ENCODE assay signal across 9 mouse cellular contexts in the genomic region with DNA sequence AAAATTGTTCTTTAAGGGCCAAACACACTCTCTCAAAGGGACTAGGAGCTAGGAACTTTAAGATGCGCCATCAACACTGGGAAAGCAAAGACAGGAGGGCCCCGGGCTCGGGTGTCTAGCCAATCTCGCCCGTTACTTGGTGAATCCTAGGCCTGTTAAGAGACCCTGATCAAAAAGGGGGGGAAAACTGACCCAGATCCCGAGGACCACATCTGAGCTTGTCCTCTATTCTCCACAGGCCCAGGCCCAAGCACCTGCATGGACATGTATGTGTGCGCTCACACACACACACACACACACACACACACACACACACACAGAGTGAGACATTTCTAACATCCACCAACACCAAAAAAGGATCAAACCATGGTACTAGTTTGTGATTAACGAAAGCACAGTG. TPM values are rescaled to one million over a fixed set of nuclear protein-coding genes. Genes with fewer than 3 reads are reported as not detected.
DNase-seq lines count a peak whose midpoint lies in the region; ATAC-seq and TF ChIP-seq lines count a peak whose summit lies in the region.
"Had no signal": no experiment of that assay in that cellular context is flagged by ENCODE, and none has a peak within 500 bp of the region (broad histone marks: within the 10 kb centered on the region; RNA-seq: fewer than 3 reads in every experiment).

No protein-coding gene starts in this region.

- intact Hi-C loops in heart, postnatal 36 days (cut with DNase I): no loop called here

- peak overlapping the region; percentile 76 for H3K4me2 ChIP-seq in heart, embryonic 11.5 days
- peak overlapping the region; percentile 78 for H3K4me2 ChIP-seq in limb, embryonic 12.5 days
- H3K4me2 ChIP-seq in stomach, postnatal 0 days (replicated peaks; ENCODE audit: low read depth): peak overlapping the region; percentile 15; the same call in 1 of the 2 replicates

- H3K27me3 ChIP-seq in heart, embryonic 11.5 days (ENCODE audit: control insufficient read depth, insufficient read depth, low read length): no peaks in the 10 kb centered on the region
- H3K27me3 ChIP-seq in thymus, adult 2 months (ENCODE audit: control insufficient read depth, insufficient read depth, low read length): no peaks in the 10 kb centered on the region
- no peaks in the 10 kb centered on the region for H3K27me3 ChIP-seq in limb, embryonic 12.5 days
- no peaks in the 10 kb centered on the region for H3K27me3 ChIP-seq in stomach, postnatal 0 days (ENCODE audit: control insufficient read depth, insufficient read depth, low read length)

- TF ChIP-seq EP300 in stomach, postnatal 0 days (optimal IDR thresholded peaks at IDR 0.05): no peak

- TF ChIP-seq CTCF in thymus, adult 2 months (IDR thresholded peaks at IDR 0.05; ENCODE audit: borderline replicate concordance, control insufficient read depth, extremely low read depth, insufficient read depth, low read length, poor library complexity): no peak
- TF ChIP-seq CTCF in stomach, postnatal 0 days (IDR thresholded peaks at IDR 0.05; ENCODE audit: low read depth): no peak

- peak overlapping the region; percentile 52 for H3K9ac ChIP-seq in heart, embryonic 11.5 days (ENCODE audit: low read depth, low read length)
- no peak overlapping the region for H3K9ac ChIP-seq in limb, embryonic 12.5 days (replicated peaks)
- no peak overlapping the region for H3K9ac ChIP-seq in stomach, postnatal 0 days (ENCODE audit: low read length)

- H3K4me3 ChIP-seq in heart, embryonic 11.5 days (ENCODE audit: low read depth, low read length): peak overlapping the region; percentile 97
- H3K4me3 ChIP-seq in thymus, adult 2 months (ENCODE audit: control insufficient read depth, insufficient read depth, low read length): peak overlapping the region; percentile 18
- peak overlapping the region; percentile 25 for H3K4me3 ChIP-seq in limb, embryonic 12.5 days (replicated peaks)
- no peak overlapping the region for H3K4me3 ChIP-seq in stomach, postnatal 0 days (ENCODE audit: low read depth, low read length)
- H3K4me3 ChIP-seq: layer of hippocampus, adult 2 months had no signal

- no peak for TF ChIP-seq POLR2A in thymus, adult 2 months (IDR thresholded peaks at IDR 0.05; ENCODE audit: control insufficient read depth, extremely low read depth, insufficient read depth, low read length, poor library complexity)

- H3K36me3 ChIP-seq in heart, embryonic 11.5 days (ENCODE audit: control insufficient read depth, insufficient read depth, low read length): peaks cover 5% of the 10 kb centered on the region; the same call in 1 of the 2 replicates
- H3K36me3 ChIP-seq in thymus, adult 2 months (ENCODE audit: control insufficient read depth, insufficient read depth, low read length): peaks cover 21% of the 10 kb centered on the region
- peaks cover 20% of the 10 kb centered on the region for H3K36me3 ChIP-seq in limb, embryonic 12.5 days
- no peaks in the 10 kb centered on the region for H3K36me3 ChIP-seq in stomach, postnatal 0 days (ENCODE audit: control insufficient read depth, insufficient read depth, low read length)

- WGBS in heart, embryonic 11.5 days (ENCODE audit: insufficient replicate concordance): 79% methylated on average over 8 of the region's 8 CpGs
- 84% methylated on average over 8 of the region's 8 CpGs for WGBS in thymus, adult 2 months
- 84% methylated on average over 8 of the region's 8 CpGs for WGBS in limb, embryonic 12.5 days
- 67% methylated on average over 8 of the region's 8 CpGs for WGBS in stomach, postnatal 0 days

- H3K4me1 ChIP-seq in heart, embryonic 11.5 days (ENCODE audit: control insufficient read depth, insufficient read depth, low read length): peaks cover 17% of the 10 kb centered on the region
- peaks cover 9% of the 10 kb centered on the region for H3K4me1 ChIP-seq in thymus, adult 2 months (replicated peaks; ENCODE audit: control insufficient read depth, insufficient read depth, low read length)
- peaks cover 30% of the 10 kb centered on the region for H3K4me1 ChIP-seq in limb, embryonic 12.5 days (replicated peaks)
- no peaks in the 10 kb centered on the region for H3K4me1 ChIP-seq in stomach, postnatal 0 days (replicated peaks; ENCODE audit: control insufficient read depth, insufficient read depth)

- no peaks in the 10 kb centered on the region for H3K9me3 ChIP-seq in heart, embryonic 11.5 days (replicated peaks; ENCODE audit: control insufficient read depth, low read length)
- H3K9me3 ChIP-seq in limb, embryonic 12.5 days: no peaks in the 10 kb centered on the region
- no peaks in the 10 kb centered on the region for H3K9me3 ChIP-seq in stomach, postnatal 0 days (ENCODE audit: control insufficient read depth, low read length)

- no peak for DNase-seq in heart, postnatal 36 days
- DNase-seq in thymus, adult 2 months: no peak
- DNase-seq in thymus, postnatal 36 days: no peak
- no peak for DNase-seq in stomach, postnatal 0 days (ENCODE audit: low spot score)
- DNase-seq in layer of hippocampus, adult 8-10 months (ENCODE audit: low spot score in 2 of 2): no peak
- no peak for DNase-seq in cerebellum, adult 8-10 months

- no peak overlapping the region for H3K27ac ChIP-seq in heart, embryonic 11.5 days (ENCODE audit: low read depth, low read length)
- H3K27ac ChIP-seq in thymus, adult 2 months (ENCODE audit: control insufficient read depth, insufficient read depth, low read length): no peak overlapping the region
- no peak overlapping the region for H3K27ac ChIP-seq in limb, embryonic 12.5 days
- H3K27ac ChIP-seq in stomach, postnatal 0 days (replicated peaks): no peak overlapping the region
- H3K27ac ChIP-seq: layer of hippocampus, adult 2 months had no signal

- ATAC-seq in heart, embryonic 11.5 days (replicated peaks; ENCODE audit: insufficient number of reproducible peaks, low FRiP score, low TSS enrichment): no peak
- ATAC-seq in limb, embryonic 12.5 days (ENCODE audit: insufficient number of reproducible peaks, insufficient read depth, low FRiP score, low TSS enrichment, low read depth): no peak
- ATAC-seq in stomach, postnatal 0 days (ENCODE audit: low FRiP score, low TSS enrichment): no peak

RNA-seq across cellular contexts. Expression of a gene that starts 2.8 kb away (rescaled TPM):
- 44.5 and 52.6 TPM in 2 replicates for polyA plus RNA-seq in heart, embryonic 11.5 days (2014; fragmentation: Nextera tagmentation; extraction: Ambion mirVana)
- total RNA-seq in heart, postnatal 36 days (2021): 1 to 10 TPM; 2.7 to 3.2 TPM
- polyA plus RNA-seq in thymus, adult 2 months (2012; rRNA removed): 19.1 and 29.7 TPM in 2 replicates
- 50.5 and 51.2 TPM in 2 replicates for polyA plus RNA-seq in limb, embryonic 12.5 days (2016; fragmentation: Nextera tagmentation; extraction: Ambion mirVana)
- 5.5 and 7.8 TPM in 2 replicates for polyA plus RNA-seq in stomach, postnatal 0 days (2015; fragmentation: Nextera tagmentation; extraction: Ambion mirVana)
- under 1 TPM; 0.43 to 0.80 (median 0.66) TPM for total RNA-seq in layer of hippocampus, adult 8-10 months (2022)

Comparison
In these comparisons a context has a peak if more than half of its experiments do, and no peak if none do; other contexts are left out.
1. H3K4me2 ChIP-seq: peak in every context shown above with its lines; median percentile 78 in limb, embryonic 12.5 days; 76 in heart, embryonic 11.5 days; 15 in stomach, postnatal 0 days.